Comparison of ENCODE assay signal across 18 mouse cellular contexts in the genomic region with DNA sequence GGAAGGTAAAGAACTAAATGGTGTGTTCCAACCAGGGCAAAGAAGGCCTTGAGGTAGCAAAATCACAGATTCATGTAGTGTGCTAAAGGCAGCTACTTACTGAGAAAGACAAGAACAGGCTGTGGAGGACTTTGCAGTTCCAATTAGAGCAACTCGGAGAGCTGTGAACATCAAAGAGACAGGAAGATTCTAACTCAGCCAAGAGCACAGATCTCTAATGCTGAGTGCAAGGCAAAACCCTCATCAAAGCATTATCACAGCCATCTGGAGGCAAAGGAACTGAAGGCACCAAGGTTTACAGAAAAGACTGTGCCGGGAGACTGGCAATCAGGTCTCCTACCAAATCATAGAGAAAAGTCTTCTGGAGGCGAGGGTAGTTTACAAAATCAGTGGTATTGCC.
DNase-seq lines count a peak whose midpoint lies in the region; ATAC-seq lines count a peak whose summit lies in the region.
"Had no signal": no experiment of that assay in that cellular context is flagged by ENCODE, and none has a peak within 500 bp of the region (broad histone marks: within the 10 kb centered on the region; RNA-seq: fewer than 3 reads in every experiment).

No protein-coding gene starts in this region.

- ATAC-seq in CD4-positive, CD25-positive, alpha-beta regulatory T cell, adult 4 months, result no peak
- ATAC-seq: intestine, embryonic 16.5 days had no signal

- DNase-seq in CD4-positive, CD25-positive, alpha-beta regulatory T cell, adult 2 months (ENCODE audit: low read depth, low spot score), result peak; percentile 10
- peak; percentile 31 to 35 for DNase-seq in frontal cortex, adult 2 months (ENCODE audit: extremely low spot score in 1 of 2, low spot score in 1 of 2)
- DNase-seq in frontal cortex, postnatal 25 days (ENCODE audit: low spot score in 2 of 2), result no peak
- peak; percentile 31 for DNase-seq in right cerebral cortex, adult 18-20 months
- no peak for DNase-seq in right cerebral cortex, postnatal 36 days (ENCODE audit: low spot score in 2 of 2)
- DNase-seq in naive thymus-derived CD4-positive, alpha-beta T cell, adult 2 months (ENCODE audit: low read depth), result peak; percentile 44
- no peak for DNase-seq in urinary bladder, postnatal 4 days (ENCODE audit: low spot score in 2 of 2)
- DNase-seq: adrenal gland, postnatal 25 days; cerebellum, adult 8-10 months; cerebellum, postnatal 25 days; kidney, adult 8-10 months; liver; lung, adult 2 months; lung, postnatal 10 days; midbrain, embryonic 14.5 days; thymus, postnatal 14 days had no signal

Comparison
In these comparisons a context has a peak if more than half of its experiments do, and no peak if none do; other contexts are left out.
1. DNase-seq: peak in CD4-positive, CD25-positive, alpha-beta regulatory T cell, adult 2 months (single experiment), frontal cortex, adult 2 months (2 of 2), right cerebral cortex, adult 18-20 months (single experiment) and naive thymus-derived CD4-positive, alpha-beta T cell, adult 2 months (single experiment); none in frontal cortex, postnatal 25 days (0 of 2), right cerebral cortex, postnatal 36 days (0 of 2) and urinary bladder, postnatal 4 days (0 of 2).